Mouse (Mus musculus) limb, embryonic 11.5 days (tissue): Measurements from ENCODE around the gene Tnpo1. TPM values are rescaled to one million over a fixed set of nuclear protein-coding genes. Genes with fewer than 3 reads are reported as not detected.
"Not testable (repeated sequence)": the region's sequence is repeated elsewhere in the genome, so short reads cannot be mapped to it uniquely, and the experiment has no call there.

Experiments
- ATAC-seq: fragments of 200-750 bp; cut with Nextera tagmentation; 2 replicates; pipeline ENCODE4 v1.8.0; 2017; ENCODE audit warnings: low read depth; ENCODE audit not compliant: insufficient number of reproducible peaks, low FRiP score, low TSS enrichment
- DNase-seq: peaks from one replicate; pipeline ENCODE4 v3.0.0-alpha.2; 2015; ENCODE audit warnings: low spot score
- H3K27ac ChIP-seq: fragments of 300-500 bp; sonication (generic); replicated peaks from 2 replicates; pipeline ENCODE4 v1.5.1; 2014; ENCODE audit warnings: low read depth, mild to moderate bottlenecking, low read length
- H3K27me3 ChIP-seq: fragments of 300-500 bp; sonication (generic); 2 replicates; pipeline ENCODE4 v1.6.1; 2014; ENCODE audit warnings: mild to moderate bottlenecking, low read length, mixed read lengths; ENCODE audit not compliant: control insufficient read depth, insufficient read depth
- H3K36me3 ChIP-seq: fragments of 300-500 bp; sonication (generic); 2 replicates; pipeline ENCODE4 v1.6.1; 2014; ENCODE audit warnings: mild to moderate bottlenecking, low read length, moderate library complexity, mixed read lengths; ENCODE audit not compliant: control insufficient read depth, insufficient read depth
- H3K4me1 ChIP-seq: fragments of 300-500 bp; sonication (generic); 2 replicates; pipeline ENCODE4 v1.6.1; 2014; ENCODE audit warnings: low read length, mixed read lengths; ENCODE audit not compliant: control insufficient read depth, insufficient read depth
- H3K4me2 ChIP-seq: fragments of 300-500 bp; sonication (generic); 2 replicates; pipeline ENCODE4 v1.6.1; 2014; ENCODE audit warnings: low read depth, mild to moderate bottlenecking, moderate library complexity; ENCODE audit not compliant: severe bottlenecking
- H3K4me3 ChIP-seq: fragments of 300-500 bp; sonication (generic); 2 replicates; pipeline ENCODE4 v1.5.1; 2014; ENCODE audit warnings: low read depth, low read length
- H3K9ac ChIP-seq: fragments of 300-500 bp; sonication (generic); 2 replicates; pipeline ENCODE4 v1.6.1; 2014; ENCODE audit warnings: mild to moderate bottlenecking, low read length
- H3K9me3 ChIP-seq: fragments of 300-500 bp; sonication (generic); 2 replicates; pipeline ENCODE4 v1.6.1; 2016; ENCODE audit warnings: low read length; ENCODE audit not compliant: control insufficient read depth
- WGBS: fragments of 180-500 bp; shearing (Covaris S2); extraction: QIAGEN DNeasy Blood & Tissue Kit; methylation state at CpG from one replicate; pipeline ENCODE4 v1.1.7; 2014; 5-methylcytosine and 5-hydroxymethylcytosine counted together
- polyA plus RNA-seq: library from polyadenylated mRNA; unstranded; fragments of >200 nt; fragmentation: Nextera tagmentation; extraction: Ambion mirVana; gene quantifications from 2 replicates; pipeline ENCODE4 v1.2.1, GENCODE M21; 2014

Gene Tnpo1
- polyA plus RNA-seq, 1 experiment from 2014 or later, result 60.0 TPM

DNA sequence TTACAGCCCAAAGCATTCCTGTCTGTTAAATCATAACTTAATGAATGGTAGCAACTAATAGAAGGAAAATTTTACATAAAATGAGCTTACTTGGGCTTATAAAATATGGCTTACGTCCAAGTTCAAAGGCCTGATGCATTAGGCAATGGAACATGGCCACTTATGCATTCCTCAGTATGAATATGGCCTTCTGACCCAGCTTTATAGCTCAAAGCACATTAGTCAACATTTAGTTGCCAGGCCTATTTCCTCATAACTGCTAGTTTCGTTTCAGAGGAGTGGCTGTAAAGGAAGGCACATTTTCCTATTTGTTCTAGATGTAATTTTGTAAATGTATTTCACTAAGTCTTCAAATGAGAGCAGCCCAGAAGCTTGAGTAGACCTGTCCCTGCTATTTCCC, 107.1 kb downstream of the Tnpo1 start:
- DNase-seq, result no peak

GRCm38 (mm10) chr13:98818205-98818604, 108.0 kb downstream of the Tnpo1 start:
- DNase-seq (no peak), ATAC-seq (no peak)
- no peak overlapping the region for H3K4me3 ChIP-seq
- no peak overlapping the region for H3K27ac ChIP-seq
- H3K9me3 ChIP-seq, result no peaks in the 10 kb centered on the region
- 66% methylated on average over 4 of the region's 4 CpGs for WGBS
- no peaks in the 10 kb centered on the region for H3K27me3 ChIP-seq
- H3K36me3 ChIP-seq, result no peaks in the 10 kb centered on the region
- no peak overlapping the region for H3K4me2 ChIP-seq
- H3K9ac ChIP-seq, result no peak overlapping the region
- no peaks in the 10 kb centered on the region for H3K4me1 ChIP-seq

More for the DNA sequence above, 107.1 kb downstream of the Tnpo1 start:
- Histone ChIP-seq H3K4me1 (no peaks in the 10 kb centered on the region), H3K9me3 (no peaks in the 10 kb centered on the region), H3K36me3 (no peaks in the 10 kb centered on the region), H3K9ac (no peak overlapping the region), H3K4me3 (no peak overlapping the region), H3K27ac (no peak overlapping the region), H3K27me3 (no peaks in the 10 kb centered on the region), H3K4me2 (no peak overlapping the region)
- WGBS, result 71% methylated on average over 2 of the region's 2 CpGs
- ATAC-seq, result no peak

GRCm38 (mm10) chr13:98817766-98818165, 108.4 kb downstream of the Tnpo1 start:
- WGBS, result 45% methylated on average over 4 of the region's 4 CpGs
- no peak overlapping the region for H3K4me2 ChIP-seq
- H3K4me3 ChIP-seq, result no peak overlapping the region
- no peak overlapping the region for H3K27ac ChIP-seq
- H3K9me3 ChIP-seq, result no peaks in the 10 kb centered on the region
- H3K9ac ChIP-seq, result no peak overlapping the region
- H3K27me3 ChIP-seq, result no peaks in the 10 kb centered on the region
- H3K36me3 ChIP-seq, result no peaks in the 10 kb centered on the region
- H3K4me1 ChIP-seq, result no peaks in the 10 kb centered on the region
- DNase-seq, result no peak
- ATAC-seq, result no peak

- 87% methylated on average over 4 of the region's 4 CpGs for WGBS
- DNase-seq, H3K27ac ChIP-seq, H3K9ac ChIP-seq, H3K9me3 ChIP-seq, ATAC-seq, H3K4me3 ChIP-seq, H3K4me2 ChIP-seq, H3K4me1 ChIP-seq, H3K27me3 ChIP-seq, H3K36me3 ChIP-seq: not testable (repeated sequence)
Observed at GRCm38 (mm10) chr13:98816981-98817660, 109.1 kb downstream of the Tnpo1 start.

GRCm38 (mm10) chr13:98816571-98816970, 109.6 kb downstream of the Tnpo1 start:
- H3K4me1 ChIP-seq, result no peaks in the 10 kb centered on the region
- no peak overlapping the region for H3K27ac ChIP-seq
- H3K27me3 ChIP-seq, result no peaks in the 10 kb centered on the region
- no peaks in the 10 kb centered on the region for H3K9me3 ChIP-seq
- no peaks in the 10 kb centered on the region for H3K36me3 ChIP-seq
- H3K4me2 ChIP-seq, result no peak overlapping the region
- WGBS, result 80% methylated on average over 9 of the region's 9 CpGs
- DNase-seq, result no peak
- H3K4me3 ChIP-seq, result no peak overlapping the region
- no peak overlapping the region for H3K9ac ChIP-seq
- ATAC-seq, result no peak

DNA sequence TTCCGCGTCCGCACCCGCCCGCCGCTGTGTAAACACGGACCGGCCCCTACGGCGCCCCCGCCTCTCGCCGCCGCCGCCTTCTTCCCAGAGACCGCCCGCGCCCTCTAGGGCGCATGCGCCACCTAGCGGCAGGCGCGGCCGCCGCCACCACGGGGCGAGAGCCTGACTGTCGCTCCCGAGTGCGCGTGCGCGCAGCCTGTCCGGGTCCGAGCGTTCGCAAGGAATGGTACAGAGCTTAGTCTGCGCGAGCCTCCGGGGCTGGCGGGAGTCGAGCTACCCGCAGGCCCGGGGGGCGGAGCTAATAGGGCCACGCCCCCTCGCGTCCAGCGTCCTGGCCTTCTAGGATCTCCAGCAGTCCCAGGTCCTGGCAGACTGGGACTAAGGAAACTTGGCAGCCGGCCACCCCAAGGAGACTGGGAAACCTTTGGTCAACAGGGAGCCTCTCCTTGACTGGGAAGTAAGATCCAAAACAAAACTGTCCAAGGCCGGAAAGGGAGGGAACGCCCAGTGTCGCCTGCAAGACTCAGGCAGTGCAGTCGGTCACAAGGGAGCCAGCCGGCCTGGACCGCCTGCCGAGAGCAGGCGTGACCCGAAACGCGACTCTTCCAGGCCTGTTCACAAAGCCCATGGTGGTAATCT, 110.9 kb downstream of the Tnpo1 start, which contains the start of gene Fcho2:
Gene Fcho2, minus strand, starts transcription at position 303 of the 639 bp plus-strand sequence.
- WGBS, result under 1% methylated on average over 49 of the region's 61 CpGs
- ATAC-seq (peak; percentile 98), DNase-seq (peak; percentile 99)

DNA sequence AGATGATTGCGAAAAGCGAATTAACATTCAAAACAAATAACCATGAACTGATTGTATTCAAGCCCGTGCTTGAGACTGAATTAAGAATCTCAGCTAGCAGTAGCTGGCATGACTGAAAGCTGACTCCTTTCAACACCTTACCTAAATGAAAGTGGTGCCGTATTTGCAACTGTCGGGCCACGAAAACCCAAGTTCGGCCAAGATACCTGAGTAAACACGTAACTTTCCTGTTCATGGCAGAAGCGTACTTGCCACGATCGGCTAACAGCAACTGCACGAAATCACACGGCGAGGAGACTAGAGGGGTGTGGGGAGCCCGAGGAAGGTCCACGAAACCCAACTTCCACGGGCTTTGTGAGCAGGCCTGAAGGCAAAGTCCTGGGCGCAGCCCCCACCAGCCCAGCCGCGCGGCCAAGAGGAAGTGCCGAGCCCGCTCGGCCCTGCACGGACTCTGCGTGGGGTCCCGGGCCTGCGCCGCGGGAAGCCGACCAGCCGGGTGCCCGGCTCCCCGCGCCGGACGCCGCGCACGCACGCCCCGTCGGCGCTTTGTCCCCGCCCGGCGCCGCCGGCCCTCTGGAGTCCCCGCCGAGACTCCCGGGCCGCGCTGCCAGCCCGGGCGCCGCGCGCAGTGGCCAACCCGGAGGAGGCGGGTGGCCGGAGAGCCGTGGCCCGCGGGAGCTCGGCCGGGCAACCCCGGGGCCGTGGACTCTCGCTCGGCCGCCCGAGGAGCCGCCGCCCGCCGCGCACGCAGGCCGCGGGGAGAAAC, 111.7 kb downstream of the Tnpo1 start:
- Histone ChIP-seq H3K4me3 (peak overlapping the region; percentile 83), H3K4me1 (no peaks in the 10 kb centered on the region), H3K27me3 (no peaks in the 10 kb centered on the region), H3K36me3 (no peaks in the 10 kb centered on the region), H3K9ac (peak overlapping the region; percentile 97), H3K9me3 (no peaks in the 10 kb centered on the region), H3K27ac (peak overlapping the region; percentile 94), H3K4me2 (peak overlapping the region; percentile 48)
- DNase-seq, result peak; percentile 70
- 1% methylated on average over 63 of the region's 81 CpGs for WGBS
- ATAC-seq, result peak; percentile 69

More for the DNA sequence above, 110.9 kb downstream of the Tnpo1 start, which contains the start of gene Fcho2:
- no peaks in the 10 kb centered on the region for H3K36me3 ChIP-seq
- H3K27ac ChIP-seq, result peak within 1 kb of the TSS; percentile 94
- H3K9ac ChIP-seq, result peak within 1 kb of the TSS; percentile 97
- H3K27me3 ChIP-seq, result no peaks in the 10 kb centered on the region
- H3K9me3 ChIP-seq, result no peaks in the 10 kb centered on the region
- H3K4me1 ChIP-seq, result no peaks in the 10 kb centered on the region
- H3K4me3 ChIP-seq, result peak within 1 kb of the TSS; percentile 83
- peak within 1 kb of the TSS; percentile 48 for H3K4me2 ChIP-seq

GRCm38 (mm10) chr13:98813596-98814274, 112.4 kb downstream of the Tnpo1 start:
- Histone ChIP-seq H3K9me3 (no peaks in the 10 kb centered on the region), H3K27me3 (no peaks in the 10 kb centered on the region), H3K4me1 (no peaks in the 10 kb centered on the region), H3K27ac (no peak overlapping the region), H3K9ac (no peak overlapping the region; the same call in 1 of the 2 replicates), H3K36me3 (no peaks in the 10 kb centered on the region), H3K4me2 (peak overlapping the region; percentile 48), H3K4me3 (peak overlapping the region; percentile 83)
- WGBS, result 39% methylated on average over 12 of the region's 12 CpGs
- ATAC-seq, result no peak
- DNase-seq, result no peak
